Mouse (Mus musculus): ENCODE results near the gene Lrrc74a. TPM values are rescaled to one million over a fixed set of nuclear protein-coding genes. Genes with fewer than 3 reads are reported as not detected.

The Lrrc74a gene
- polyA plus RNA-seq (2014; fragmentation: Nextera tagmentation; extraction: Ambion mirVana): not detected in 2 replicates

- Histone ChIP-seq H3K36me3 (ENCODE audit: control insufficient read depth, insufficient read depth, low read length) (no peaks in the 10 kb centered on the region), H3K9me3 (ENCODE audit: control insufficient read depth, low read depth, low read length) (no peaks in the 10 kb centered on the region), H3K9ac (replicated peaks; ENCODE audit: low read depth, low read length) (no peak within 1 kb of the TSS), H3K4me3 (ENCODE audit: low read depth, low read length) (no peak within 1 kb of the TSS), H3K27ac (ENCODE audit: low read length) (no peak within 1 kb of the TSS), H3K4me2 (replicated peaks; ENCODE audit: low read depth, low read length) (no peak within 1 kb of the TSS), H3K27me3 (ENCODE audit: control insufficient read depth, insufficient read depth, low read length) (no peaks in the 10 kb centered on the region), H3K4me1 (ENCODE audit: control insufficient read depth, insufficient read depth, low read length) (no peaks in the 10 kb centered on the region)
- no peak for ATAC-seq (ENCODE audit: insufficient number of reproducible peaks, insufficient read depth, low FRiP score, low read depth)
- WGBS: 86% methylated on average over 8 of the region's 8 CpGs
Observed at GRCm38 (mm10) chr12:86734319-86734810, at the start of gene Lrrc74a. Lrrc74a (plus strand) TSS chr12:86734369.

GRCm38 (mm10) chr12:86685275-86685674, 48.9 kb upstream of the Lrrc74a start:
- no peaks in the 10 kb centered on the region for H3K27me3 ChIP-seq (ENCODE audit: control insufficient read depth, insufficient read depth, low read length)
- WGBS: 80% methylated on average over 9 of the region's 9 CpGs
- H3K9me3 ChIP-seq (ENCODE audit: control insufficient read depth, low read depth, low read length): no peaks in the 10 kb centered on the region
- no peak overlapping the region for H3K4me3 ChIP-seq (ENCODE audit: low read depth, low read length)
- no peaks in the 10 kb centered on the region for H3K36me3 ChIP-seq (ENCODE audit: control insufficient read depth, insufficient read depth, low read length)
- H3K9ac ChIP-seq (replicated peaks; ENCODE audit: low read depth, low read length): no peak overlapping the region
- H3K4me2 ChIP-seq (replicated peaks; ENCODE audit: low read depth, low read length): no peak overlapping the region
- no peak overlapping the region for H3K27ac ChIP-seq (ENCODE audit: low read length)
- H3K4me1 ChIP-seq (ENCODE audit: control insufficient read depth, insufficient read depth, low read length): 0 out of 2 replicates have a peak, but pooled peaks cover 4% of the 10 kb centered on the region
- no peak for ATAC-seq (ENCODE audit: insufficient number of reproducible peaks, insufficient read depth, low FRiP score, low read depth)

- no peak for ATAC-seq (ENCODE audit: insufficient number of reproducible peaks, insufficient read depth, low FRiP score, low read depth)
- no peaks in the 10 kb centered on the region for H3K9me3 ChIP-seq (ENCODE audit: control insufficient read depth, low read depth, low read length)
- no peaks in the 10 kb centered on the region for H3K27me3 ChIP-seq (ENCODE audit: control insufficient read depth, insufficient read depth, low read length)
- H3K4me3 ChIP-seq (ENCODE audit: low read depth, low read length): no peak overlapping the region
- no peak overlapping the region for H3K27ac ChIP-seq (ENCODE audit: low read length)
- H3K36me3 ChIP-seq (ENCODE audit: control insufficient read depth, insufficient read depth, low read length): no peaks in the 10 kb centered on the region; the same call in 1 of the 2 replicates
- no peak overlapping the region for H3K4me2 ChIP-seq (replicated peaks; ENCODE audit: low read depth, low read length)
- WGBS: 59% methylated on average over 13 of the region's 13 CpGs
- no peaks in the 10 kb centered on the region for H3K4me1 ChIP-seq (ENCODE audit: control insufficient read depth, insufficient read depth, low read length)
- no peak overlapping the region for H3K9ac ChIP-seq (replicated peaks; ENCODE audit: low read depth, low read length)
Observed at GRCm38 (mm10) chr12:86686551-86687330, 47.4 kb upstream of the Lrrc74a start.

- no peak overlapping the region for H3K4me2 ChIP-seq (replicated peaks; ENCODE audit: low read depth, low read length)
- H3K27ac ChIP-seq (ENCODE audit: low read length): peak overlapping the region; percentile 16; the same call in 1 of the 2 replicates
- no peaks in the 10 kb centered on the region for H3K27me3 ChIP-seq (ENCODE audit: control insufficient read depth, insufficient read depth, low read length)
- H3K9ac ChIP-seq (replicated peaks; ENCODE audit: low read depth, low read length): no peak overlapping the region
- 70% methylated on average over 4 of the region's 4 CpGs for WGBS
- no peaks in the 10 kb centered on the region; the same call in 1 of the 2 replicates for H3K36me3 ChIP-seq (ENCODE audit: control insufficient read depth, insufficient read depth, low read length)
- H3K9me3 ChIP-seq (ENCODE audit: control insufficient read depth, low read depth, low read length): no peaks in the 10 kb centered on the region
- no peak overlapping the region for H3K4me3 ChIP-seq (ENCODE audit: low read depth, low read length)
- no peak for ATAC-seq (ENCODE audit: insufficient number of reproducible peaks, insufficient read depth, low FRiP score, low read depth)
- no peaks in the 10 kb centered on the region for H3K4me1 ChIP-seq (ENCODE audit: control insufficient read depth, insufficient read depth, low read length)
Observed at GRCm38 (mm10) chr12:86687445-86687955, 46.7 kb upstream of the Lrrc74a start.

GRCm38 (mm10) chr12:86687971-86688573, 46.1 kb upstream of the Lrrc74a start:
- H3K4me2 ChIP-seq (replicated peaks; ENCODE audit: low read depth, low read length): no peak overlapping the region
- WGBS: 75% methylated on average over 4 of the region's 4 CpGs
- no peak for ATAC-seq (ENCODE audit: insufficient number of reproducible peaks, insufficient read depth, low FRiP score, low read depth)
- no peaks in the 10 kb centered on the region for H3K9me3 ChIP-seq (ENCODE audit: control insufficient read depth, low read depth, low read length)
- H3K4me3 ChIP-seq (ENCODE audit: low read depth, low read length): no peak overlapping the region
- H3K27ac ChIP-seq (ENCODE audit: low read length): no peak overlapping the region
- no peaks in the 10 kb centered on the region for H3K27me3 ChIP-seq (ENCODE audit: control insufficient read depth, insufficient read depth, low read length)
- H3K4me1 ChIP-seq (ENCODE audit: control insufficient read depth, insufficient read depth, low read length): peaks cover 3% of the 10 kb centered on the region; the same call in 1 of the 2 replicates
- no peak overlapping the region for H3K9ac ChIP-seq (replicated peaks; ENCODE audit: low read depth, low read length)
- no peaks in the 10 kb centered on the region; the same call in 1 of the 2 replicates for H3K36me3 ChIP-seq (ENCODE audit: control insufficient read depth, insufficient read depth, low read length)

- Histone ChIP-seq H3K9me3 (ENCODE audit: control insufficient read depth, low read depth, low read length) (no peaks in the 10 kb centered on the region), H3K27me3 (ENCODE audit: control insufficient read depth, insufficient read depth, low read length) (no peaks in the 10 kb centered on the region), H3K4me3 (ENCODE audit: low read depth, low read length) (no peak overlapping the region), H3K9ac (replicated peaks; ENCODE audit: low read depth, low read length) (no peak overlapping the region), H3K27ac (ENCODE audit: low read length) (no peak overlapping the region), H3K36me3 (ENCODE audit: control insufficient read depth, insufficient read depth, low read length) (no peaks in the 10 kb centered on the region; the same call in 1 of the 2 replicates), H3K4me1 (ENCODE audit: control insufficient read depth, insufficient read depth, low read length) (peaks cover 3% of the 10 kb centered on the region; the same call in 1 of the 2 replicates), H3K4me2 (replicated peaks; ENCODE audit: low read depth, low read length) (no peak overlapping the region)
- WGBS: 96% methylated on average over 27 of the region's 27 CpGs
- no peak for ATAC-seq (ENCODE audit: insufficient number of reproducible peaks, insufficient read depth, low FRiP score, low read depth)
Observed at GRCm38 (mm10) chr12:86688917-86689316, 45.3 kb upstream of the Lrrc74a start.

- 84% methylated on average over 12 of the region's 12 CpGs for WGBS
- no peak overlapping the region for H3K9ac ChIP-seq (replicated peaks; ENCODE audit: low read depth, low read length)
- no peak overlapping the region for H3K4me2 ChIP-seq (replicated peaks; ENCODE audit: low read depth, low read length)
- no peak for ATAC-seq (ENCODE audit: insufficient number of reproducible peaks, insufficient read depth, low FRiP score, low read depth)
- H3K36me3 ChIP-seq (ENCODE audit: control insufficient read depth, insufficient read depth, low read length): no peaks in the 10 kb centered on the region; the same call in 1 of the 2 replicates
- no peaks in the 10 kb centered on the region for H3K9me3 ChIP-seq (ENCODE audit: control insufficient read depth, low read depth, low read length)
- H3K4me3 ChIP-seq (ENCODE audit: low read depth, low read length): no peak overlapping the region
- no peaks in the 10 kb centered on the region for H3K27me3 ChIP-seq (ENCODE audit: control insufficient read depth, insufficient read depth, low read length)
- H3K4me1 ChIP-seq (ENCODE audit: control insufficient read depth, insufficient read depth, low read length): peaks cover 3% of the 10 kb centered on the region; the same call in 1 of the 2 replicates
- H3K27ac ChIP-seq (ENCODE audit: low read length): no peak overlapping the region
Observed at GRCm38 (mm10) chr12:86690700-86691485, 43.3 kb upstream of the Lrrc74a start.

Measured in stomach, embryonic 14.5 days (tissue).